Mouse (Mus musculus) cerebellum, adult 2 months (tissue): ENCODE measurements at regions not wholly inside any gene's neighbourhood (a gene's known extent, or its start where the extent isn't known, plus 50 kb on each side); places are given as distances from the start of the nearest gene placed in this dataset.

Source experiments
- CTCF ChIP-seq: fragments of 200-500 bp; IDR thresholded peaks from 2 replicates; pipeline ENCODE4 v1.5.1; 2011; ENCODE audit warnings: low read depth, mild to moderate bottlenecking, control low read depth, low read length, moderate library complexity, borderline replicate concordance; ENCODE audit not compliant: insufficient read depth
- POLR2A ChIP-seq: fragments of 200-500 bp; IDR thresholded peaks from 2 replicates; pipeline ENCODE4 v1.6.1; 2011; ENCODE audit warnings: low read length, control low read depth, borderline replicate concordance; ENCODE audit not compliant: insufficient read depth

DNA sequence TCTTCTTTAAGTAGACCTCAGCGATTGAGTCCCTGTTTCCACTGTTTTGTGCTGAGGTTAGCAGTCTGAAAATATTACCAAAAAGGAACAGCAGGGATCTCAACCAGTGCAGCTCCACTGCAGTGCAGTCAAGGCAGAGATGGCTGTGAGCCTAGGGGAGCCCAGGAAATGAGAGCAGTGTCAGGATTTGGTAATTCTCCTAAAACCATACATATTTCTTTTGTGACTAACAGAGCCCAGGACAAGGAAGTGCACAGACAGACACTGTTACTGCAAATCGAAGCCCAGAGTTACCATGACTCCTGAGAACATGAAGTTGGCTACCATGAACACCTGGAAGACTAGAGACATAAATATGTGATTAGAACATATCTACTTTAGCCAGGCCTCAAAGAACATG lies 189.3 kb downstream of the Ankrd16 start:
- TF ChIP-seq CTCF (no peak), POLR2A (no peak)
